Mouse (Mus musculus) kidney, adult 8-10 months (tissue): Measurements from ENCODE around the gene Zfp704.
"Not testable (repeated sequence)": the region's sequence is repeated elsewhere in the genome, so short reads cannot be mapped to it uniquely, and the experiment has no call there.

Experiments used
- DNase-seq, 2 experiments: peaks; one replicate each; pipeline ENCODE4 v3.0.0; 2022

Zfp704 gene

DNA sequence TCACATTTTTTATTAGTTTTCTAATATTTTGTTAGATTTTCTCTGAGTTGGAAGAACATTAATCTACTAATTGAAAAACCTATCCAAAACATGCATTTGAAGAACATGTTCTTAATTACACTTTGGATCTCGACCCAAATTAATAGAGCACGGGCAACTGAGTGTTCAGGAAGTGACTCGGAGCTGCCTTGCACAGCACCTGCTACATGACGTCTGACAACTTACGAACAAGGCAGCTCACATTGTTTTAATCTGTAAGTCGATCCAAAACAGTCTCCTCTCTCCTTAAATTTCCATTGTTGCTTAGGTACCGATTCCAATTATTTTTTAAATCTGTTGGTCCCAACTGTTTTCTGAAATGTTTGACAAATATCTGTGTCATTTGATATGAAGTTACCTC is 15.4 kb downstream of the Zfp704 start:
- no peak for DNase-seq

DNA sequence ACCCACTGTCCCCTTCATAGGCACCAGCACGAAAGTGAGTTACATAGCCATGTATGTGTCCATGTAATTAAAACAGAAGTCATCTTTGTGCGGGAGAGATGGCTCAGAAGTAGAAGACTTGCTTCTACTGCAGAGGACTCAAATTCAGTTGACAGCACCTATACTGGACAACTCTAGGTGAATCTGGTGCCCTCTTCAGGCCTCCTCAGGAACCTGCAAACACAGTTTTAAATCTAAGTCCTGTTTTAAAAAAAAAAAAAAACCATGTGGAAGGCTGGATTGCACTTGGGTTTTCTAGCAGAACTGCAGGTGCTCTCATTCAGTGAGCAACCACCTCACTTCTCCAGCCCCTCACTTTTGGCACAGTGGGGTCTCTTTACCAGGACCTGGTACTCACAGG is 16.1 kb downstream of the Zfp704 start:
- peak in 1 of 2 experiments; percentile 55 for DNase-seq

DNA sequence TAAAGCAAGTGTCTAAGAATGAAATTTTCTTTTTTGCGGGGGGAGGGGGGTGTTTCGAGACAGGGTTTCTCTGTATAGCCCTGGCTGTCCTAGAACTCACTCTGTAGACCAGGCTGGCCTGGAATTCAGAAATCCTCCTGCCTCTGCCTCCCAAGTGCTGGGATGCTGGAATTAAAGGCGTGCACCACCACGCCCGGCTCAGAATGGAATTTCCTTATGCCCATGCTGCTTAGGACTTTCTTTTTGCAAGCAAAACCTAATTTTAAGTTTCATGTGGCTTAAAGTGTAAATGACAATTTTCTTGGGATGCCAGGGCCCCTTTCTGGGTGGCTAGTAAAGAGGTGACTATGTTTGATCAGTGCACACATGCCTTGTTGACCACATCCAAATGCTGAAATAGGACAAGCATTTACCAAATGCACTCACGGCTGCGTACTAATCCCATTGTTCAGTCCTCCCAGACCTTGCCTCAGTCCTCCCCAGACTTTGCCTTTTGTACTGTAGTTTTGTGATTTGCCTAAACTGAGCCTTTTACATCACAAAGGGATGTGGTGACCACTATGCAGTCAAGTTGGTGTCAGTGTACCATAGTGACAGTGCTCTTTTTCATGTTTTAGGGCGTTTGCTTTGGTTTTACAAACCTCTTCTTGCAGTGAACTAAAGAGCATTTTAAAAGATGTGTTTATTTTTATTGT is 18.3 kb downstream of the Zfp704 start:
- DNase-seq: no peak

DNA sequence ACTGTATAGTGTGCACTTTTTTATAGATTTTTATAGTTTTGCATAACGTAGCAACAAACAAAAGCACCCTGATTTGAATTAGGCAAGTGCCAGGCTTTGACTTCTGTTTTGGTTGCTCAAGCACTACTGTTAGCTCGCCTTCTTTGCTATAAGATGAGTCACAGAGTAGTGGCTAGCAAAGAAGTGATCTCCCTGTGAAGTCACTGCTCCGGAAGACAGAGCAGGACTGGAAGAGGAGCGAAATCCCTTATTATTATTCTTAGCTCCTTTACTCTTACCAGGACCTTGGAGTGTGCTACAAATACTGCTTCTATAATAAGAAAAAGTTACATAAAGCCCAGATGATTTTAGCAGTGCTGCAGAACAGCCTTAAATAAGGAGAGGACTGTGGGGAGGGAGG is 21.2 kb downstream of the Zfp704 start:
- DNase-seq: no peak

DNA sequence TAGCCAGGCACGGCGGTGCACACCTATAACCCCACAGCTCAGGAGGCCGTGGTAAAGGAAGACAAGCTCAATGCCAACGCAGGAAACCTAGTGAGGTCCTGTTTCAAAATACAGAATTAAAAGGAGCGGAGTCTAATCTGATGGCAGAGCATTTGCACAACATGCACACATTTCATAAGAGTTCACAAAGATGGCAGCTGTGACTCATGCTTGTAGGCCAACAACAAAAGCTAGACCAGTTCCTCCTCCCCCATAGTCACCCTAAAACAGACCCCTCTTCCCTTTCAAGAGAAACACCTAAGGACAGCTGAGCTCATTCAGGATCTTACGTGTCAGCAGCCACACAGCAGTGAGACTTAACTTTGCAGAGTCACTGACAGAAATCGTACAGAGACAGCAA is 22.6 kb downstream of the Zfp704 start:
- DNase-seq: no peak

DNA sequence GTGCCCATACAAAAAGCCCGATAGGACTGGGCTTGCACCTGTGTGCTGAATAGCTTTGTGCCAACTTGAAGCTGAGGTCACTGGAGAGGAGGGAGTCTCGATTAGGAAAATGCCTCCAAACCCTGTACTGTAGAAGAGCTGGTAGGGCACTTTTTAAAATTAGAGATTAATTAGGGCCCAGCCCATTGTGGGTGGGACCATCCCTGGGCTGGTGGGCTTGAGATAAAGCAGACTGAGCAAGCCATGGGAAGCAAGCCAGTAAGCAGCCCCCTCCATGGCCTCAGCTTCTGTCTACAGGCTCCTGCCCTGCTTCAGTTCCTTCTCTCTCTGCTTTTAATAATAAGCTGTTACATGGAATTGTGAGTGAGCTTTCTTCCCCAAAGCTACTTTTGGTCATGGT is 26.4 kb downstream of the Zfp704 start:
- DNase-seq: no peak

DNA sequence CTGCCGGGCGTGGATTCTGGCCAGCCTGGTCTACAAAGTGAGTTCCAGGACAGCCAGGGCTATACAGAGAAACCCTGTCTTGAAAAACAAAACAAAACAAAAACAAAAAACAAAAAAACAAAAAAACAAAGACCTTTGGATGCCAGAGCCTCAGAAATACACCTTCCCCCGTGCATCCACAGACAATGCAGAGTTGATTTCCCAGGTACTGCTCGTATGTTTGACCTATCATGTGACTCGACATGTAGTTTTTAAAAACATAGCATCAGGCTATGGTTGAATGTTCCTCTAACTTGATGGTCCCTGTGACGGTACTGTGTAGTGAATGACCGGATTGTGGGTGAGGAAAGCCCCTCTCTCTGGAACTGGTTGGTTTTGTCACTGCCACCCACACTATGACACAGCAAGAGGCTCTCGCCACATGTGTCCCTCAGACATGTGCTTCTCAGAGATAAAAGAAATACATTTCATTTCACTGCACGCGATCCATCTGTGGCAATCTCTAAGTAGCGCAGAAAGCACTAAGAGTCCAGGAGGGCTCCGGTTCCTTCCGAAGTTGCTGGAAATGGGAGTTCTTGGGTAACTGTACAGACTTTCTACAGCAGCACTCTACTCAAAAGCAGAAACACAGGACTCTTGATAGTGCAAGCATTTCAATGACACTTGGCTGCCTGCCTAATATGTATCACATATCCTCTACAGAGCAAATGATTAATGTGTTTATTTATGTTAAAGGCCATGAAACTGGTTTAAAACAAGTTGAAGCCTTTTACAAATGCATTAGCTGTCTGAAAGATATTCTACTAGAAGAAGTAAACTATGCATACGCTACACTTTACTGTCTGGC is 28.7 kb downstream of the Zfp704 start:
- DNase-seq: no peak

DNA sequence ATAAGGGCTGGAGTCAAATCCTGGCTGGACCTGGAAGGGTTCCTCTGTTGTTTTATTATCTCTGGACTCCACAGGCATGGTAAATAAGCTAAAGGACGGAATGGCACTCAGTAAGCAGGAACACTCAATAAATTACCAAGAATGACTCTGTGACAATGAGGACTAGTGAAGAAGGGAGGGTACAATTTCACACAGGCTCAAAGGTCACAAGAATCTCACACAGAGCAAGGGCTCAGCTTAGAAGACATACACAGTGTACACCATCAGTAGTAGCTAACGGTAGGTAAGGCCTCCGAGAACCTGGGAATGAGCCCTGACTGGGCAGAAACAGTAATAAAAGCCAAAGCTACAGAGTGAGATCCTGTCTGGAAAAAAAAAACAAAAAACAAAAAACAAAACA is 29.8 kb downstream of the Zfp704 start:
- DNase-seq: no peak

DNA sequence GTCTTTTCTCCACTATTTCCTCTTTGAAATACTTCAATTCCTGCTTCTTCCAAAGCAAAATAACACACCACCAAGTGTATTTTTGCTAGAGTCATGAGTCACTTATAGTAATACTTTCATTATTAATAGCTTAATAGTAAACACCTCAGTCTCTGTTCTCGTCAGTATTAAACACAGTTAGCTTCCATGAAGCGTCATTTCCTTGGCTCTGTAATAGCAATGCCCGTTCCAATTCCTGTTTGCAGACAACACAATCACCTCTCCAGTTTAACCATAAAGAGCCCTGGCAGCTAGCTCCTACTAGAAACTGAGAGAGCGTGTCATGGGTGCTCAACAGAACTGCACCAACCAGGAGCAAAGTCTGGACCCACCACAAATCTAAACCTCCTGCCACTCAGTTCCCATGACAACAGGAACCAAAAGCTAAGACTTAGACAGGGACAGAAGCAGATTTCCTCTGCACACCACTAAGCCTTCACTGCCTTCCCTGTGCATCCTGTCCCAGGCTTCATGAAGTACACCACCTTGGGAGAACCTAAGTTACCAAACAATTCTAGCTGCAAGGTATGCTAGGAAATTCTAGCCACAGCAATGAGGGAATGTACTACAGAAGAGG is 30.7 kb downstream of the Zfp704 start:
- DNase-seq: no peak

DNA sequence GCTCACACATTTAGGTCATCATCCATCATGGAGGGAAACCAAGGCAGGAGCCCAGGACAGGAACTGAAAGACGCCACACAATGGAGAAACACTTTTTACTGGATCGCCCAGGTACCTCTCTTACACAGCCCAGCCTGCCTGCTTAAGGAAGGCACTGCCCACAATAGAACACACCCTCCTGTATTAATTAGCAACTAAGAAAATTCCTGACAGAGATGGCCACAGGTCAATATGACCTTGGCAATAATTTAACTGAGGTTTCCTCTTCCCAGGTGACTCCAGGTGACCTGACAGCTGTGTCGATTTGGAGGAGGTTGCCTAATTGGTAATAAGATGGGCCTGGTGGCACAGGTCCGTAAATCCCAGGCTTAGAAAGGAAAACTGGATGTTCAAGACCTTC is 33.0 kb downstream of the Zfp704 start:
- peak; percentile 30 to 72 for DNase-seq

DNA sequence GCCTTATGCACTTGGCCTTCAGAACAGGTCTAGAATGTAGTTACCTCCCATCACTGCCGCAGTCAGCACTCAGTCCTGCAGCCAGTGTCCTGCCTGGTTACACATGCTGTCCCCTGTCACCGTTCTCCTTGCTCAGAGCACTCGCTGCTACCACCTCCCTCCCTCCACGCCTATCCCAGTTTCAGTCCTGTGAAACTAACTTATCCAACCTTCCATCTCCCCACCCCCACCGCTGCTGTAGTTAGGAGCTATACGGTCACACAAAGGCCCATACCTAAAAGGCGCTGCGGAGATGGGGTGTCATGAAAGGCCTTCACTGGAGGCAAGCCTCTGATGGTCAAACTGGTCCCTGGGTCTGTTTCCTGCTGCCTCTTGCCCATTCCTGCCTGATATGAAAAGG is 35.6 kb downstream of the Zfp704 start:
- DNase-seq: no peak

DNA sequence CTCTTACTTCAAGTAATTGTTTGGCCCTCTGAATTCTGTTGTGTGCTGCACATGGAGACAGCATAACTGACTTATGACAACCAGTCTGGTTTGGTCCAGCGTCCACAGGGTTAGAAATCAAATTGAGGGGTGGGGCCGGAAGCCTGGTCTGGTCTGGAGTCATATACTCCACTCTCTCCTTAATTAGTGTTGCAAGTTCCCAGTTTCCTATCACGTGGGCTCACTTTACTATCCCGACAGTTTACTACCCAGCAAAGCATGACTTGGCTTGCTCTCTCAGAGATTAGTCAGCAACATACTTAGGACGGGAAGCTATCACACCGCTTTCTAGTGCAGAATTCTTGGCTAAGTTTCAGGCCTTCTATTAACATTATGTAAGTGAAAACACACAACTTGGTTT is 36.3 kb downstream of the Zfp704 start:
- DNase-seq: peak; percentile 77 to 88

DNA sequence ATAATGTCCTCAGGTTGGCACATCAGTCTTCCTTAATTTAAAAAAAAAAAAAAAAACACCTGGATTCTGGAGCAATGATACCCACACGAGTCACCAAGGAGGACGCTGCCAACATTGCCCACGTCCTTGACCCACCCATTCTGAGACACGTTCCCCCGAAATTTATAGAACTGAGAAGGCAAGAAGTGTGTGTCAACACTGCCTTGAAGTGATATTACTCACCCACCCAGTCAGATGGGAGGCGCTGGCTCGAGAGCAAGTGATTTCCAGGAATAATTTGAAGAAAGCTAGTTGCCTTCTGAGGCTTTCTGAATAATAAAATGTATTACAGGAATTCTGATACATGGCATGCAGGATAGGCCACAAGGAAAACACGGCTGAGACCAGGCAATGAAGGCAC is 37.6 kb downstream of the Zfp704 start:
- DNase-seq: no peak

DNA sequence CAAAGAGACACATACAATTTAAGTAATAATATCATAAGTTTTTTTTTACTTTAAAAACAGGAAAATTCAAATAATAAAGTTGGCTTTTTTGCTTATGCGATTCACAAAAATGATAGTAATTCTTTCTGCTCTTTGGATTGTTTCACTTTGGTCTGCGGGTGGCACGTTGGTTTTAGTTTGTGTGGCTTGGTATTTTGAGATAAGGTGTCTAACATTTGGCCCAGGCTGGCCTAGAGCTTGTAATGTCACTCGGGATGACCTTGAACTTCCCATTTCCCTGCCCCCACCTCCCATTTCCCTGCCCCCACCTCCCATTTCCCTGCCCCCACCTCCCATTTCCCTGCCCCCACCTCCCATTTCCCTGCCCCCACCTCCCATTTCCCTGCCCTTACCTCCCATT is 39.1 kb downstream of the Zfp704 start:
- no peak for DNase-seq

DNA sequence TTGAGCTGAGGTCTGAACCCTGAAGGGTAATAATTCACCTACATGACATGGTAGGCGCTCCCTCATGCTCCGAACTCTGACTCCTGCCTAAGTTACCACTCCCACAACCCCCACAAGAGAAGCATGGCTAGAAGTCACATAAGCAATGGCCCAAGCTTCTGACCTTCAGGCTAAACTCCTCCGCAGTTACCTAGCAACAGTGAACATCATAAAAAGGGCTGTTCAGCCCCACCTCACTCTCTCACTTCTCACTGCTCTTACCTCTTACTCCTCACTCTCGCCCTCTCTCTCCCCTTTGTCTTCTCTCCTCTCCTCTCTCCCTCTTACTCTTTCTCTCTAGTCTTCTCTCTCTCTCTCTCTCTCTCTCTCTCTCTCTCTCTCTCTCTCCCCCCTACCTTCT is 40.2 kb downstream of the Zfp704 start:
- DNase-seq: not testable (repeated sequence)

DNA sequence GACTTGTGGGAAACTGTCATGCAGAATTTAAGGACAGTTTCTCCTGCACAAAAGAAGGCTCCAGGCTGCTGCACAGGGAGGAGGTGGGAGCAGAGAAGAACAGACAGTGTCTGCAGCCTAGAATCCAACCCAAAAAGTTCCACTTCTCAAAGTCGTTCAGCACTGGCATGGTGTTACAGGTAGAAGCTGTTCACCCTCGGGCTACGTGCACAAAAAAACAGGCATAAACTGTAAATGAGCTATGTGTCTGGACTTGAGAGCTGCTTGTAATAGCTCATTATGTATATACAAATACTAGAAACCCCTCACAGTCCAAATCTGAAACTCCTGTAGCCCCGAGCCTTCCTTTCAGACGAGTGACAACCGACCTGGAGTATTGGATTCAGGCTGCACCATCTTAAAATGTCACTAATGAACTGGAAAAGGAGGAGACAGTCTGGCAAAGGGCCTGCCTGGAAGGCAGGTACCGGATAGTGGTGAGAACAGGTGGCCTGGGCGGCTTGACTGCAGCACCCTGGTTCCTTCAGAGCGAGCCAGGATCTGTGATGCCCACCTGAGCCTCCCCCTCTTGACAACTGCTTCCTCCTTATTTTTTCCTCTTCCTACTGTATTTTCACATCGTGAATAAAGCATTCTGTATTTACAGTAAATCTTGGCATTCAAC is 41.2 kb downstream of the Zfp704 start:
- no peak for DNase-seq

DNA sequence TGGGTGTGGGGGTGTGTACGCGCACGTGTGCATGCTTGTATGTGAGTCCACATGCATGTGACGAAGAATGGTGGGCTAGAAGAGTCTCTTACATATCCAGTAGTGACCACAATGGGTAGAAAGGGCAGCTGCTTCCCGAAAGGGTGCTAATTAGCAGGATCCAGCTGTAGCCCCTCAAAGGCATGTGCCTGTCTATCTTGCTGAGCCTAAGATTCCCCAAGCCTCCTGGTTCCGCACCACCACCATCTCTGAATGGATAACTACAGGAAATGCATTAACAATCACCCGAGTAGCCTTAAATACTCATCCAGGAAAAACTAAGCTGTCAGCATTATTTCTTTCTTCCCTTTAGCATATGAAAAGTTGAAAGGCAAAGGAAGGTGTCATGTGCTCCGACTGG is 41.9 kb downstream of the Zfp704 start:
- no peak for DNase-seq

DNA sequence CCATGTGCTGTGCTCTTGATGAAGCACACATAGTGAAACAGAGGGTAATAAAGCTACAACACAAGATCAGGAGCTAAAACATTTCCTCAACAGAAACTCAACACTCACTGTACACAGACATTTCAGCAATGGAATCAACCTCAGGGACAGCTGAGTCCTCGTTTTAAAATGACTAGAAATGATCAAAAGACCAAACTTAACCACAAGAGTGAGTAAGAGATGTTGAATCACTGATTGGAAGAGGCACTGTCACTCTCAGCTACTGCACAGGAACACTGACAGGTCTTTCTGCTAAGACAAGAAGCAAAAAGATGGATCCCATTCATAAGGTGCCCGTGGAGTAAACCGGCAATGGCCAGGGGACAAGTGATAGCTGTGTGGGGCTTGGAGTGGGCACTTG is 43.1 kb downstream of the Zfp704 start:
- no peak for DNase-seq

DNA sequence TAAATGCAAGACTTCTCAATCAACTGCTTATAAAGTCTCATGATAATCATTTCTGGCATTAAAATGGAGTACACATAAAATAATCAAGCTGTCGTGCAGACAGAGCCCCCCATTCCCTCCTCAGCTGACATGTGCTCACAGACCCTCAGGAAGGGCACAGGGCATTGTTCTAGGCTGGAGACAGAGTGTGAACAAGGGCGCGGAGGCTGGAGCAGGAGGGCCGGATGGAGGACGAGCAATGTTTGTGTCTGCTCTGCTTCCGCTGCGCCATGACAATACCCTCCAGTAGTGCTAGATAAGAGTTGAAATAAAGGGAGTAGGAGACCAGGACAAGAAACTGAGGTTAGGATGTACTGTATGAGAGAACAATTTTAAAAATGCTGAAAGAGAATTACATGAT is 46.3 kb downstream of the Zfp704 start:
- no peak for DNase-seq

DNA sequence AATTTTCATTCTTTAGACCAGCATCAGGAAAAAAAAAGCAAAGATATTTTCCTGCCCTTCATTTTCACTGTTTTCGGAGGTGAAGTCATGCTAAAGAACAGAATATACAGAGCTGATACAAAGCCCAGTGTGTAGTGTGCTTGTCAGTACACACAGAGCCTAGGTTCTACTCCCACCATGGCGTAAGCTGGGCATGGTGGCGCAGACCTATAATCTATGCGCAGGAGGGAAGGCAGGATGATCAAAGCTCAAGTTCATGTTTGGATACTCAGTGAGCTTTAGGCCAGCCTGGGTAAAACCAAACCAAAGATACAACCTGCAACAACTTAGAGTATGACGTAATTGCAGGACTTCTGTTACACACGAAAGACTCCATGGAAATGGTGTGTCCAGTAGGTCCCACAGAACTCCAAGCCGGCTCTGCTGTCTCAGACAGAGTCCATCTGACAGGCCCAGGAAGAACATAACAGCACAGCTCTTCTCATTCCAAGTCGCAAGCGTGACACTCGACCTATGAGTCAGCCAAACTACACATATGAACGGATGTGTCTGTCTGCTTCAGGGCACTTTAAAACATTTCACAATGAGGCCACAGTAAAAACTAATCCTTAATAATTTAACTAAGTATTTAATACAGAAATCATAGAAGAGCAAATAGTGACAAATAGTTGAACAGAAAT is 47.1 kb downstream of the Zfp704 start:
- no peak for DNase-seq

DNA sequence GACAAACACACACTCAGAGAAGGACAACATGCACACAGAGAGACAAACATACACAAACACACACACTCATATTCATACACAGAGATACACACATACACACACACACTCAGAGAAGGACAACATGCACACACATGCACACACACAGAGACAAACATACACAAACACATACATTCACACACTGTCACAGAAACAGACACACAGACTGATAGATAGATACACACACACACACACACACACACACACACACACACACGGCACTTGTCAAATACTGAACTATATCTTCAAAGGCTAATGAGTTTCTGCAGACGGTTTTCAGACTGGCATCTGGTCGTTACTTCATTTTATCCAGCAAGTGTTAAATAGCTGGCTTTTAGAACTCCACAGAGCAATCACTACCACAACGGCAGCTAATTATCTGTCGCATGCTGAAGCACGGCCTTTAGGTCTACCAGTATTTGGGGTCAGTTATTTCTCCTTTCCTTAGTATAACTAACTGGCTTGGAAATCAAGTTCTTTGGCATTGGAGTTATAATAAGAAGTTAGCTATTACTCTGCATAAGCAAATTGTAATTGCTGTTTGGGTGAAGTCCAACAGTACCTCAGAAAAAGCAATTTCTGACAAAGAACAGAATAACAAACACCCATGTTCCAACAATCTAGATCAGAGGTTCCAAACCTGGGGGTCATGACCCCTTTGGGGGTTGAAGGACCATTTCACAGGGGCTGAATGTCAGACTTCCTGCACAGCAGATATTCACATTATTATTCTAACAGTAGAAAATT is 51.9 kb downstream of the Zfp704 start:
- DNase-seq: no peak

DNA sequence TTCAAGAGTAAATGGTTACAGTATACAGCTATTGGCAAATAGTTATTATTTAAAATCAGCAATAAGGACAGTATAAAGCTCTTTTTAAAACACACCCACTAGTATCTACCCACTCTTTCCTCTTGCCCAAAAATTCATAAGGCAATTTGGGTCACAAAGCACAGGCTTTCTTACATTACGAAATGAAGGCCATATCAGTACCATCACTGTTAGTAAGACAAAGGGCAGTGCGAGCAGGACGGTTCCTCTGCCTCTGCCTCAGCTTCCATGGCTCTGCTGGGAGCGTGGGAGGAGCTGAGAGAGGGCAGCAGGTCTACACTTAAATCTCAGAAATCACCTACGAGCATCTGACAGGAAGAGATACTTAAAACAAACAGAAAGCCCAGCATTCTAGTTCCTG is 53.7 kb downstream of the Zfp704 start:
- DNase-seq: no peak
